Mouse (Mus musculus) stomach, postnatal 0 days (tissue): ENCODE data around the gene Ehd4. TPM values are rescaled to one million over a fixed set of nuclear protein-coding genes. Genes with fewer than 3 reads are reported as not detected.

Experiments used
- ATAC-seq: fragments of 200-750 bp; cut with Nextera tagmentation; 2 replicates; pipeline ENCODE4 v1.8.0; 2017; ENCODE audit not compliant: low FRiP score, low TSS enrichment
- DNase-seq: peaks from one replicate; pipeline ENCODE4 v3.0.0-alpha.2; 2016; ENCODE audit warnings: low spot score
- H3K27ac ChIP-seq: fragments of 300-500 bp; sonication (generic); replicated peaks from 2 replicates; pipeline ENCODE4 v1.5.1; 2014; ENCODE audit warnings: mild to moderate bottlenecking, control low read depth
- H3K27me3 ChIP-seq: fragments of 300-500 bp; sonication (generic); 2 replicates; pipeline ENCODE4 v1.6.1; 2014; ENCODE audit warnings: low read length; ENCODE audit not compliant: control insufficient read depth, insufficient read depth
- H3K36me3 ChIP-seq: fragments of 300-500 bp; sonication (generic); 2 replicates; pipeline ENCODE4 v1.6.1; 2014; ENCODE audit warnings: low read length, mixed read lengths; ENCODE audit not compliant: control insufficient read depth, insufficient read depth
- H3K4me1 ChIP-seq: fragments of 300-500 bp; sonication (generic); replicated peaks from 2 replicates; pipeline ENCODE4 v1.6.1; 2014; ENCODE audit warnings: antibody characterized with exemption; ENCODE audit not compliant: control insufficient read depth, insufficient read depth
- H3K4me2 ChIP-seq: fragments of 300-500 bp; sonication (generic); replicated peaks from 2 replicates; pipeline ENCODE4 v1.6.1; 2014; ENCODE audit warnings: low read depth, mild to moderate bottlenecking, control low read depth, moderate library complexity
- H3K4me3 ChIP-seq: fragments of 300-500 bp; sonication (generic); 2 replicates; pipeline ENCODE4 v1.5.1; 2014; ENCODE audit warnings: low read depth, low read length, control low read depth
- H3K9ac ChIP-seq: fragments of 300-500 bp; sonication (generic); 2 replicates; pipeline ENCODE4 v1.6.1; 2014; ENCODE audit warnings: mild to moderate bottlenecking, low read length, control low read depth, mixed read lengths
- H3K9me3 ChIP-seq: fragments of 300-500 bp; sonication (generic); 2 replicates; pipeline ENCODE4 v1.6.1; 2016; ENCODE audit warnings: low read length; ENCODE audit not compliant: control insufficient read depth
- CTCF ChIP-seq: IDR thresholded peaks from 2 replicates; pipeline ENCODE4 v1.5.1; 2016; ENCODE audit warnings: antibody characterized with exemption, low read depth, mild to moderate bottlenecking, moderate library complexity
- EP300 ChIP-seq: optimal IDR thresholded peaks from 2 replicates; pipeline ENCODE3; 2016; ENCODE audit warnings: antibody characterized with exemption
- WGBS: fragments of 180-500 bp; shearing (Covaris S2); extraction: QIAGEN DNeasy Blood & Tissue Kit; methylation state at CpG from one replicate; pipeline ENCODE4 v1.1.7; 2014; 5-methylcytosine and 5-hydroxymethylcytosine counted together
- polyA plus RNA-seq: library from polyadenylated mRNA; unstranded; fragments of >200 nt; fragmentation: Nextera tagmentation; extraction: Ambion mirVana; gene quantifications from 2 replicates; pipeline ENCODE4 v1.2.1, GENCODE M21; 2015

Ehd4 gene
- polyA plus RNA-seq, 1 experiment from 2014 or later: 75.1 TPM

DNA sequence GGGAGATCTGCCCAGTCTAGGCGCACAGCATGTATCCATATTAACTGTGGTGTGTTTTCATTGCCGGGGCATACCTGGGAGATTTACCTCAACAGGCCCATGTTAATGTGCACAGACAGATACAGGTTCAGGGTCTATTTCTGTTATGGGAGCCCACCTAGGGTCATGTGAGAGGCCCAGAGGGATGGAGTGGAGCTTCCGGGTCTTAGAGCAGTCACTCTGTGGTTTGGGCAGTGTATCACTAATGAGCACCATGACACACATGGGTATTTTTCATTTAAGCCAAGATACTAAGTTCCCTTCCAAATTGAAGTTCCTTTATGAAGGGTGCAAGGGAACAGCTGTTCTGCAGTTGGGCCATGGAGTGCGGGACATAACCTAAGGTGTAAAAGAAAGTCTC, 59.2 kb downstream of the Ehd4 start:
- DNase-seq (no peak), ATAC-seq (no peak)
- Histone ChIP-seq H3K9me3 (no peaks in the 10 kb centered on the region), H3K4me2 (no peak overlapping the region), H3K4me1 (0 out of 2 replicates have a peak, but pooled peaks cover 6% of the 10 kb centered on the region), H3K36me3 (peaks cover 2% of the 10 kb centered on the region; the same call in 1 of the 2 replicates), H3K9ac (no peak overlapping the region), H3K27me3 (no peaks in the 10 kb centered on the region), H3K4me3 (no peak overlapping the region), H3K27ac (no peak overlapping the region)
- TF ChIP-seq EP300: no peak
- TF ChIP-seq CTCF: no peak
- 95% methylated on average over 4 of the region's 4 CpGs for WGBS

DNA sequence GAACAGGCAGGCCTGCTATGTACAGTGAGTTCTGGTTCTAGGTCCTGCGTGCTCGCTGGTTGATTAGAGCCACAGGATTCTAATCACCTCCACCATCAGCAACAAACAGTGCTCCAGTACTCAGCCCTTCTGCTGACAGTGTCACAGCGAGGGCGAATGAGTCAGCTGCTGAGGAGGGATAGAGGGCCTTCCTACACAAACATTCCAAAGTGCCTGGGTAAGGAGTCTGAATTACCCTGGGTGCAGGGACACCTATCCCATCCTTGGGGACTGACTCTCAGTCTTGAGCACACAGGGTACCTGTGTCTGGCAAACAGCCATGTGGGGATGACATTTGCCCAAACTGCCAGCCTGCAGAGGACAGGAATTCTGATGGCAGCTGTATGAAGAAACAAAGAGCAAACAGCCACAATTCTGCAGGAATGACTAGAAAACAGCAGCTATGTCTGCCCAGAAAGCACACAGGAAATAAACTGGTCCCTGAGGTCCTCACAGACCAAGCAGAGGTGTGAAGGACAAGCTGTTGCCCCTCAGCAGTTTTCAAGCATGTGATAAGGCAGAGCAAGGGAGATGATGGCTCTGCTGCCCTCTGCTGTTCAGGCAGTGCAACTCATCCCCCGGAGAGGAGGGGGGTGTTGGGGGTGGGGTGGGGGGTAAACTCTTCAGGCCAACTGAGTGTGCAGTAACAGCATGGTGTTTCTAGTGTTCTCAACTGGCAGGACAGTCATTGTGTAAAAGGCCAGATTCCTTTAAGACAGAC, 60.6 kb downstream of the Ehd4 start:
- H3K4me2 ChIP-seq: no peak overlapping the region
- no peaks in the 10 kb centered on the region for H3K9me3 ChIP-seq
- no peaks in the 10 kb centered on the region; the same call in 1 of the 2 replicates for H3K36me3 ChIP-seq
- 0 out of 2 replicates have a peak, but pooled peaks cover 3% of the 10 kb centered on the region for H3K4me1 ChIP-seq
- H3K27ac ChIP-seq: 0 out of 2 replicates have a peak overlapping the region, but pooled peaks have one; percentile 20
- H3K27me3 ChIP-seq: no peaks in the 10 kb centered on the region
- 31% methylated on average over 5 of the region's 5 CpGs for WGBS
- TF ChIP-seq CTCF: peak; percentile 76
- no peak for TF ChIP-seq EP300
- DNase-seq (peak; percentile 68), ATAC-seq (peak; percentile 82)
- 0 out of 2 replicates have a peak overlapping the region, but pooled peaks have one; percentile 23 for H3K9ac ChIP-seq
- H3K4me3 ChIP-seq: no peak overlapping the region

DNA sequence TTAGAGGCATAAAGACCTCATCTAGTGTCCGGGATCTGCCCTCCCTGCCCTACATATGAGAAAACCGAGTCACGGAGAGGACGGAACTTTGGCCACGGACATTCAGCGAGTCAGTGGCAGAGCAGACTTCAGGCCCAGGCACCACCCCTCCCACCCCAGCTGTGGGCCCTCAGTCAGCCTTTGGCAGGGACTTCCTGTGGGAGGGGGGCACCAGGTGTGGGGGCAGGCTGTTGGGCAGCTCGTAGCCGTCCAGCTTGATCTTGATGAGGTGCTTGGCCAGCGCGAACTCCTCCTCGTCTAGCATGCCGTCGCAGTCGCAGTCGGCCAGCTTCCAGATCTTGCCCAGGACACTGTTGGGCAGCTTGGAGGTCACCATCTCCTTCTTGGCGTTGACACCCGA, 63.4 kb downstream of the Ehd4 start:
- Histone ChIP-seq H3K4me1 (no peaks in the 10 kb centered on the region), H3K9ac (no peak overlapping the region), H3K4me3 (no peak overlapping the region), H3K27me3 (no peaks in the 10 kb centered on the region), H3K36me3 (no peaks in the 10 kb centered on the region; the same call in 1 of the 2 replicates), H3K27ac (no peak overlapping the region), H3K9me3 (no peaks in the 10 kb centered on the region), H3K4me2 (no peak overlapping the region)
- TF ChIP-seq CTCF (no peak), EP300 (no peak)
- 88% methylated on average over 17 of the region's 17 CpGs for WGBS
- ATAC-seq (no peak), DNase-seq (no peak)

DNA sequence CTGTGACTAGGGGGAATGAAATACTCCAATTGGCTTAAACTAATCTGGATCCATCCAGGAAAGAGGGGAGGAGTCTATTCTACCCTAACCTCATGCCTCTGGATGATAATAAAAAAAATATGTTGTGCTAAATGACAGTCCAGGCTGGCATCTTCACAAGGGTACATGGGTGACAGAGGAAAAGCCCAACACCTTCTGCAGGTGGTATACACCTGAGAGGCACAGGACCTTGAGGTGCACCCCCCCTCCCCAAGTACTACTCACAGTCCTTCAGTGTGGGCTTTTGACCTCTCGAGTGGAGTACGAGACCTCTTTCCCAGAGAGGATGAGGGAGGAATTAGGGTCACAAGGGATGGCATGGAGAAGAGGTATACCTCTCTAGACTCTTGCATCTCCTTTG, 66.5 kb downstream of the Ehd4 start:
- Histone ChIP-seq H3K4me2 (no peak overlapping the region), H3K4me3 (no peak overlapping the region), H3K9ac (no peak overlapping the region), H3K36me3 (no peaks in the 10 kb centered on the region; the same call in 1 of the 2 replicates), H3K9me3 (no peaks in the 10 kb centered on the region), H3K27me3 (no peaks in the 10 kb centered on the region), H3K4me1 (peaks cover 3% of the 10 kb centered on the region; the same call in 1 of the 2 replicates), H3K27ac (no peak overlapping the region)
- ATAC-seq: no peak
- WGBS: 90% methylated on average over 2 of the region's 2 CpGs
- no peak for DNase-seq
- TF ChIP-seq CTCF (no peak), EP300 (no peak)

DNA sequence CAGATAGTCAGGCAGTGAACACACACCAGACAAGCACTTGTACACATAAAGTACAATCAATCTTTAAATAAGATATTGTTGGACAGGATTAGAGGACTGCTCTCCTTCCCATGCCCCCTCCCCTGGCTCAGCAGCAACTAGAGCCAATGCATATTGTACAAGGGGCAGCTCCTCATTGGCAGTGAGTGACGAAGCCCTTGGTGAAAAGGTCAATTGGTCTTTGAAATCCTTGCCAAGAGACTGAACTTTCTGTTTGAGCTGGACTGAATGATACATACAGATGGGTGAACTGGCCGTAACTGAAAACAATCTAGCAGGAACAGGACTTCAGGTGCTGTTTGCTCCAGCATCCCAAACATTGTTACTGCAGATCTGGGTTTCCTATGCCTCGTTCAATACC, 67.0 kb downstream of the Ehd4 start:
- 74% methylated on average over 3 of the region's 3 CpGs for WGBS
- DNase-seq: no peak
- H3K4me1 ChIP-seq: peaks cover 3% of the 10 kb centered on the region; the same call in 1 of the 2 replicates
- H3K9ac ChIP-seq: no peak overlapping the region
- no peak overlapping the region for H3K4me2 ChIP-seq
- no peak overlapping the region for H3K27ac ChIP-seq
- H3K4me3 ChIP-seq: no peak overlapping the region
- no peaks in the 10 kb centered on the region; the same call in 1 of the 2 replicates for H3K36me3 ChIP-seq
- TF ChIP-seq EP300 (no peak), CTCF (no peak)
- no peaks in the 10 kb centered on the region for H3K9me3 ChIP-seq
- no peaks in the 10 kb centered on the region for H3K27me3 ChIP-seq
- no peak for ATAC-seq

DNA sequence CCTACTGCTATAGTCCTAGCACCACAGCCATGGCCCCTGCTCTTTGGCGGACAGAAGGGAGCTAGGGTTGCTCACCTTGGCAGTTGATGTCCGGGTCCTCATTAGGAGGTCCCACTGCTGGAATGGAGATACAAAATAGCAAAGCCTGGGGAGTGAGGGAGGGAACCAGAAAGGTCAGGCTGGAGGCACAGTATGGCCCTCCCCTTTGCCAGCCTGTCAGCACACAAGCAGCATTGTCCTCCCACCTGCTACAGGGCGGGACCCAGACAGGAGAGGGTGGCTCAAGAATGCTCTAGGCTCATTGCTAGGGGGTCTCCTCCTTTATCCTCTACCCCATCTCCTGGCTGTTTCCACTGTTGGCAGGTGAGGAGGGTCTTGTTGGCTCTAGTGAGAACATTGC, 68.4 kb downstream of the Ehd4 start:
- no peak overlapping the region for H3K4me3 ChIP-seq
- TF ChIP-seq CTCF: no peak
- no peak overlapping the region for H3K9ac ChIP-seq
- H3K27ac ChIP-seq: no peak overlapping the region
- H3K4me1 ChIP-seq: peaks cover 3% of the 10 kb centered on the region; the same call in 1 of the 2 replicates
- no peaks in the 10 kb centered on the region for H3K9me3 ChIP-seq
- WGBS: 89% methylated on average over 3 of the region's 3 CpGs
- H3K36me3 ChIP-seq: no peaks in the 10 kb centered on the region
- ATAC-seq (no peak), DNase-seq (no peak)
- no peak overlapping the region for H3K4me2 ChIP-seq
- H3K27me3 ChIP-seq: no peaks in the 10 kb centered on the region
